ENCODE assay signal across 20 mouse cellular contexts in the genomic region with DNA sequence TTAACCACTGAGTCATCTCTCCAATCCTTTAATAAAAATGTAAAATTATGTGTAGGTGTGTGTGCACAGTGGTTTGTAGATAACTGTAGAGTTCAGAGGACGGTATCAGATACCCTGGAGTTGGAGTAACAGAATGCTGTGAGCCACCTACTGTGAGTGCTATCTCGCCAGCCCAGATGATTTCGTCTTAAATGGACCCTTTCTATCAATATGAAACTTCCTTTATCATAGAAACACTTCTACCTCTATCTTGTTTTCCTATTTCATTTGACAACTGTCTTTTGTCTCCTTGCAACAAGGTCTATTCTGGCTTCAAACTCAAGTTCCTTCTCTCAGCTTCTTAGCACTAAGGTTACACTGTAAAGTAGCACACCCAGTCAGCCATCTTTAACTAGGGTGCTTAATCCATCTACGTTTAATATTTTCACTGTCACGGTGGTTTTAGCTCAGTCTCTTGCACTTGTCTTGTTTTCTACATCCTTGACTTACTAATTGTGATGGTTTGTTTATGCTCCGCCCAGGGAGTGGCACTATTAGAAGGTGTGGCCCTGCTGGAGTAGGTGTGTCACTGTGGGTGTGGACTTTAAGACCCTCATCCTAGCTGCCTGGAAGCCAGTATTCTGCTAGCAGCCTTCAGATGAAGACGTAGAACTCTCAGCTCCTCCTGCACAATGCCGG. TPM values are rescaled to one million over a fixed set of nuclear protein-coding genes. Genes with fewer than 3 reads are reported as not detected.
DNase-seq lines count a peak whose midpoint lies in the region; ATAC-seq lines count a peak whose summit lies in the region.
"Had no signal": no experiment of that assay in that cellular context is flagged by ENCODE, and none has a peak within 500 bp of the region (broad histone marks: within the 10 kb centered on the region; RNA-seq: fewer than 3 reads in every experiment).

No protein-coding gene starts in this region.

- H3K9me3 ChIP-seq in liver, embryonic 13.5 days (replicated peaks), result 0 out of 2 replicates have a peak, but pooled peaks cover 3% of the 10 kb centered on the region
- H3K9me3 ChIP-seq: heart, embryonic 10.5 days; limb, embryonic 10.5 days; midbrain, embryonic 10.5 days had no signal

- peaks cover 73% of the 10 kb centered on the region for H3K4me1 ChIP-seq in liver, embryonic 13.5 days (replicated peaks)
- H3K4me1 ChIP-seq: limb, embryonic 10.5 days; midbrain, embryonic 10.5 days had no signal

- 41% methylated on average over 8 of the region's 8 CpGs for WGBS in liver, embryonic 13.5 days (ENCODE audit: insufficient replicate concordance)

- H3K4me3 ChIP-seq in liver, embryonic 13.5 days (replicated peaks), result no peak overlapping the region
- H3K4me3 ChIP-seq: heart, embryonic 10.5 days; limb, embryonic 10.5 days; midbrain, embryonic 10.5 days had no signal

- peak; percentile 74 for ATAC-seq in common myeloid progenitor, adult 5-6 weeks (replicated peaks; ENCODE audit: low read depth, poor library complexity, severe bottlenecking)
- peak; percentile 95 for ATAC-seq in liver, embryonic 13.5 days (ENCODE audit: low read depth)
- no peak for ATAC-seq in activated CD4-positive, CD25-positive, alpha-beta regulatory T cell, adult 4 months
- ATAC-seq: inflammation-experienced regulatory T-cells, adult 6 months had no signal

- H3K27me3 ChIP-seq in liver, embryonic 13.5 days, result no peaks in the 10 kb centered on the region

- peak overlapping the region; percentile 88 for H3K27ac ChIP-seq in liver, embryonic 13.5 days
- H3K27ac ChIP-seq: heart, embryonic 10.5 days; limb, embryonic 10.5 days; midbrain, embryonic 10.5 days had no signal

- no peak overlapping the region; the same call in 1 of the 2 replicates for H3K9ac ChIP-seq in liver, embryonic 13.5 days

- H3K36me3 ChIP-seq in liver, embryonic 13.5 days, result peaks cover 34% of the 10 kb centered on the region

- DNase-seq in ZHBTc4 (ENCODE audit: low read depth, low spot score) (peak; percentile 17), MN1 (ENCODE audit: low spot score) (no peak)
- peak; percentile 58 for DNase-seq in liver, embryonic 13.5 days
- DNase-seq in lung, postnatal 14 days, result no peak
- no peak for DNase-seq in layer of hippocampus, adult 9-11 months
- DNase-seq: adrenal gland, adult 2 months; cerebellum, adult 11 months; cerebellum, postnatal 14 days; embryo, embryonic 11 days; heart, postnatal 10 days; kidney, adult 2 months; kidney, postnatal 36 days; lung, adult 18-20 months; lung, postnatal 36 days had no signal

- H3K4me2 ChIP-seq in liver, embryonic 13.5 days, result peak overlapping the region; percentile 40

RNA-seq across cellular contexts. Expression of a gene that starts 31.1 kb away (rescaled TPM):
- total RNA-seq in common myeloid progenitor, adult 5-6 weeks (2017), result 15.0 and 17.9 TPM in 2 replicates
- polyA plus RNA-seq in liver, embryonic 13.5 days (2015; fragmentation: Nextera tagmentation; extraction: Ambion mirVana), result 10.3 and 12.5 TPM in 2 replicates
- 1 to 10 TPM; 3.8 to 4.7 TPM for polyA plus RNA-seq in activated CD4-positive, CD25-positive, alpha-beta regulatory T cell, adult 4 months (2017; shearing (Covaris generic))

RNA-seq across cellular contexts. Expression of a gene that starts 37.8 kb away (rescaled TPM):
- total RNA-seq in common myeloid progenitor, adult 5-6 weeks (2017), result 46.6 and 48.1 TPM in 2 replicates
- 79.4 and 80.2 TPM in 2 replicates for polyA plus RNA-seq in liver, embryonic 13.5 days (2015; fragmentation: Nextera tagmentation; extraction: Ambion mirVana)
- 10 to 100 TPM in 1 of 2 experiments, 1 to 10 TPM in 1; 9.5 to 25.2 TPM for polyA plus RNA-seq in activated CD4-positive, CD25-positive, alpha-beta regulatory T cell, adult 4 months (2017; shearing (Covaris generic))

Comparison
In these comparisons a context has a peak if more than half of its experiments do, and no peak if none do; other contexts are left out.
1. DNase-seq: peak in ZHBTc4 (single experiment) and liver, embryonic 13.5 days (single experiment); none in lung, postnatal 14 days (single experiment), MN1 (single experiment) and layer of hippocampus, adult 9-11 months (single experiment).